Mouse (Mus musculus) myocyte (in vitro differentiated cells): ENCODE results near the gene Plcxd2.

Source experiments
- MAX ChIP-seq: IDR thresholded peaks from one replicate; pipeline ENCODE4 v1.6.1; 2011; ENCODE audit warnings: low read depth, mild to moderate bottlenecking, control low read depth
- POLR2A ChIP-seq: IDR thresholded peaks from one replicate; pipeline ENCODE4 v1.6.1; 2011; ENCODE audit warnings: low read depth, mild to moderate bottlenecking, control low read depth, moderate library complexity; ENCODE audit not compliant: insufficient read length
- TCF12 ChIP-seq: IDR thresholded peaks from one replicate; pipeline ENCODE4 v1.6.1; 2011; ENCODE audit warnings: mild to moderate bottlenecking, control low read depth; ENCODE audit not compliant: poor library complexity, insufficient read depth, severe bottlenecking

DNA sequence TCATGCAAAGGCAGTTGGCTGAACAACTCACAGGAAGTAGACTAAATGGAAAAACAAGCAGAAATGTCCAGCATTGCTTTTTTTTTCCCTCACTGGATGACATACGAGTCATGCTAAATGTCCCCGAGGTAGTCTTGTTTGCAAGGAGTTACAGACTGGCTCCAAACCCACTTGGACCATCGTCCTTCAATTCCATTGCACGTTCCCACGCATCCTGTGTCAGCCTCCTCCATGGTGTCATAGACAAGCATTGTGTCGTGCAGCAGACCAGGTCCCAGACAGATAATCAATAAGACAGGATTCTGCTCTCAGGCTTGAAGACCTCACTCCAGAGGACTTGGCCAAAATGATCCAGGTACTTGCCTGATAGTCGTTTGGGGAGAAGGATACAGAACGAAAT is 46.2 kb downstream of the Plcxd2 start:
- TF ChIP-seq POLR2A (no peak), TCF12 (no peak), MAX (no peak)
